Mouse (Mus musculus): ENCODE measurements around the gene Cacnb4. TPM values are rescaled to one million over a fixed set of nuclear protein-coding genes. Genes with fewer than 3 reads are reported as not detected.

Gene Cacnb4
- polyA plus RNA-seq, 1 experiment: 0.01 TPM

DNA sequence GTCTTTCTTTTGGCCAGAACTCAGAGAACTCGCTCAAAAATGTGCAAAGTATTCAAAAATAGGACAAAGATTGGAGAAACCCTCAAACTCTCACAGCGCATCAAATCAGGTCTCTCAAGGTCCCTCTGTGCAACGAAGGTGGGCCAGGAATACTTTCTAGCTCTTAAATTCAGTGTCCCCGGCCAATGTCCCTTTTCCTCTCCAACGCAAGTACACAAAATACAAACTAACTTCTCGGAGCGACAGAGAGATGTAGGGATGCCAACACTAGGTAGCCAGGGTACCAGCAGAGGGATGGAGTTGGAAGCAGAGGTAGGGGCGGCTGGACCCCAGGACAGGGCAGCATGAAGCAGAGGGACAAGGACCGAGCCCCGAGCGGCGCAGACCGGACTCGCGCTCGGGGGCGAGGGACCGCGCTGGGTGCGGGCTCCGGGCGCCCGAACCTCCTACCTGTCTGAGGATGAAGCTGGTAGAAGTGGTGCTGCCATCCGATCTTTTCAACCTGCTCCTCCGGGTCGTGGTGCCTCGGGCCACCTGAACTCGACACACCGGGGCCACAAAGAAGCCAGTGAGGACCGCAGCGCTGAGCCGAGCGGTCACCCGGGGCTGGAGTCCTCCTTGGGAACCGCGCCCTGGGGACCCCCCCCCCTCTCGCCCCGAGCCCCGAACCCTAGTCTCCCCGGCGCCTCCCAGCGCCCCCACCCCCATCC, 1.2 kb downstream of the Cacnb4 start:
- Histone ChIP-seq H3K27me3 (ENCODE audit: control insufficient read depth, insufficient read depth, insufficient read length) (peaks cover 25% of the 10 kb centered on the region), H3K4me2 (ENCODE audit: low read depth) (peak overlapping the region; percentile 60), H3ac (ENCODE audit: control insufficient read depth, insufficient read length) (no peak overlapping the region), H3K36me3 (ENCODE audit: control insufficient read depth, insufficient read depth) (no peaks in the 10 kb centered on the region), H3K4me3 (no peak overlapping the region), H3K79me2 (ENCODE audit: control insufficient read depth, insufficient read depth) (no peaks in the 10 kb centered on the region)
- TF ChIP-seq CEBPB (IDR thresholded peaks at IDR 0.05; ENCODE audit: insufficient read depth, poor library complexity, severe bottlenecking) (no peak), MAX (IDR thresholded peaks at IDR 0.05; ENCODE audit: low read depth) (no peak), SRF (IDR thresholded peaks at IDR 0.05; ENCODE audit: control insufficient read depth, insufficient read length, low read depth) (no peak), MYOD1 (IDR thresholded peaks at IDR 0.05; ENCODE audit: control insufficient read depth in 1 of 3, insufficient read length in 2 of 3, low read depth in 2 of 3) (no peak), TCF3 (IDR thresholded peaks at IDR 0.05; ENCODE audit: insufficient read length, low read depth) (no peak), POLR2A (IDR thresholded peaks at IDR 0.05; ENCODE audit: insufficient read length, low read depth) (no peak), E2F4 (IDR thresholded peaks at IDR 0.05; ENCODE audit: insufficient read depth) (no peak), POLR2AphosphoS2 (IDR thresholded peaks at IDR 0.05; ENCODE audit: insufficient read length, low read depth) (no peak)

DNA sequence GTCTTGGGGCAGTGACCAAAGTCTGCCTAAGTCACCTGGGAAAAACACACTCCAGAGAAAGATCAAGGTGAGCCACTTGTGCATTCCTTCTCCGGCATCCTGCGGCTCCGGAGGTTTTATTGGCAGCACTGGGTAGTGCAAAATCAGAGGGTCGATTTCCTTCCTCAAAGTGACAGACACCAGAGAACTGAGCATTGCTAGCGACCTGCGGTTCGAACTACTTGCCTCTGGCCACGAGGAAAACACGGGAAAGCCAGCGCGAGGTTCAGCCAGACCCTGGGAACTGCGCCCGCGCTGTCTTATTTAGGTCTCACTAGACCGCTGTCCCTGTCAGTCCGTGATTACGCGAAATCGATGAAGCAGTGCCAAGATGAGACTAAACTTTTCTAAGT, 1.7 kb downstream of the Cacnb4 start:
- Histone ChIP-seq H3ac (ENCODE audit: control insufficient read depth, insufficient read length) (no peak overlapping the region), H3K79me2 (ENCODE audit: control insufficient read depth, insufficient read depth) (no peaks in the 10 kb centered on the region), H3K27me3 (ENCODE audit: control insufficient read depth, insufficient read depth, insufficient read length) (peaks cover 25% of the 10 kb centered on the region), H3K36me3 (ENCODE audit: control insufficient read depth, insufficient read depth) (no peaks in the 10 kb centered on the region), H3K4me2 (ENCODE audit: low read depth) (no peak overlapping the region), H3K4me3 (no peak overlapping the region)
- TF ChIP-seq MYOD1 (IDR thresholded peaks at IDR 0.05; ENCODE audit: control insufficient read depth in 1 of 3, insufficient read length in 2 of 3, low read depth in 2 of 3): no peak
- no peak for TF ChIP-seq MYOG (IDR thresholded peaks at IDR 0.05; ENCODE audit: control insufficient read depth in 1 of 3, insufficient read depth in 1 of 3, insufficient read length in 2 of 3, low read depth in 2 of 3)

GRCm38 (mm10) chr2:52673172-52673571, 3.5 kb downstream of the Cacnb4 start:
- Histone ChIP-seq H3ac (ENCODE audit: control insufficient read depth, insufficient read length) (no peak overlapping the region), H3K79me2 (ENCODE audit: control insufficient read depth, insufficient read depth) (no peaks in the 10 kb centered on the region), H3K27me3 (ENCODE audit: control insufficient read depth, insufficient read depth, insufficient read length) (peaks cover 25% of the 10 kb centered on the region), H3K4me2 (ENCODE audit: low read depth) (no peak overlapping the region), H3K36me3 (ENCODE audit: control insufficient read depth, insufficient read depth) (no peaks in the 10 kb centered on the region), H3K4me3 (no peak overlapping the region)
- TF ChIP-seq CEBPB (IDR thresholded peaks at IDR 0.05; ENCODE audit: insufficient read depth, poor library complexity, severe bottlenecking) (no peak), MAX (IDR thresholded peaks at IDR 0.05; ENCODE audit: low read depth) (no peak), MYOG (IDR thresholded peaks at IDR 0.05; ENCODE audit: control insufficient read depth in 1 of 3, insufficient read depth in 1 of 3, insufficient read length in 2 of 3, low read depth in 2 of 3) (no peak), MYOD1 (IDR thresholded peaks at IDR 0.05; ENCODE audit: control insufficient read depth in 1 of 3, insufficient read length in 2 of 3, low read depth in 2 of 3) (no peak), TCF12 (IDR thresholded peaks at IDR 0.05; ENCODE audit: insufficient read depth, poor library complexity, severe bottlenecking) (no peak), TCF3 (IDR thresholded peaks at IDR 0.05; ENCODE audit: insufficient read length, low read depth) (no peak), SRF (IDR thresholded peaks at IDR 0.05; ENCODE audit: control insufficient read depth, insufficient read length, low read depth) (no peak), POLR2AphosphoS2 (IDR thresholded peaks at IDR 0.05; ENCODE audit: insufficient read length, low read depth) (no peak), POLR2A (IDR thresholded peaks at IDR 0.05; ENCODE audit: insufficient read length, low read depth) (no peak), REST (IDR thresholded peaks at IDR 0.05; ENCODE audit: insufficient read depth, insufficient read length) (no peak), E2F4 (IDR thresholded peaks at IDR 0.05; ENCODE audit: insufficient read depth) (no peak), USF1 (IDR thresholded peaks at IDR 0.05; ENCODE audit: low read depth) (no peak)

- H3K4me2 ChIP-seq (ENCODE audit: low read depth): no peak overlapping the region
- no peaks in the 10 kb centered on the region for H3K79me2 ChIP-seq (ENCODE audit: control insufficient read depth, insufficient read depth)
- H3ac ChIP-seq (ENCODE audit: control insufficient read depth, insufficient read length): no peak overlapping the region
- TF ChIP-seq MYOG (IDR thresholded peaks at IDR 0.05; ENCODE audit: control insufficient read depth in 1 of 3, insufficient read depth in 1 of 3, insufficient read length in 2 of 3, low read depth in 2 of 3): peak in 1 of 3 experiments; percentile 59
- TF ChIP-seq MYOD1 (IDR thresholded peaks at IDR 0.05; ENCODE audit: control insufficient read depth in 1 of 3, insufficient read length in 2 of 3, low read depth in 2 of 3): peak in 2 of 3 experiments; percentile 5 to 44
- TF ChIP-seq REST (IDR thresholded peaks at IDR 0.05; ENCODE audit: insufficient read depth, insufficient read length): no peak
- peaks cover 17% of the 10 kb centered on the region for H3K27me3 ChIP-seq (ENCODE audit: control insufficient read depth, insufficient read depth, insufficient read length)
- no peaks in the 10 kb centered on the region for H3K36me3 ChIP-seq (ENCODE audit: control insufficient read depth, insufficient read depth)
- no peak overlapping the region for H3K4me3 ChIP-seq
These were observed 5.9 kb downstream of the Cacnb4 start for GRCm38 (mm10) chr2:52670733-52671132.

- Histone ChIP-seq H3ac (ENCODE audit: control insufficient read depth, insufficient read length) (no peak overlapping the region), H3K27me3 (ENCODE audit: control insufficient read depth, insufficient read depth, insufficient read length) (peaks cover 5% of the 10 kb centered on the region), H3K36me3 (ENCODE audit: control insufficient read depth, insufficient read depth) (no peaks in the 10 kb centered on the region), H3K4me3 (no peak overlapping the region), H3K79me2 (ENCODE audit: control insufficient read depth, insufficient read depth) (no peaks in the 10 kb centered on the region), H3K4me2 (ENCODE audit: low read depth) (no peak overlapping the region)
- TF ChIP-seq MAX (IDR thresholded peaks at IDR 0.05; ENCODE audit: low read depth): no peak
- TF ChIP-seq MYOD1 (IDR thresholded peaks at IDR 0.05; ENCODE audit: control insufficient read depth in 1 of 3, insufficient read length in 2 of 3, low read depth in 2 of 3): no peak
- TF ChIP-seq TCF12 (IDR thresholded peaks at IDR 0.05; ENCODE audit: insufficient read depth, poor library complexity, severe bottlenecking): no peak
- no peak for TF ChIP-seq MYOG (IDR thresholded peaks at IDR 0.05; ENCODE audit: control insufficient read depth in 1 of 3, insufficient read depth in 1 of 3, insufficient read length in 2 of 3, low read depth in 2 of 3)
- TF ChIP-seq POLR2AphosphoS2 (IDR thresholded peaks at IDR 0.05; ENCODE audit: insufficient read length, low read depth): no peak
- TF ChIP-seq SRF (IDR thresholded peaks at IDR 0.05; ENCODE audit: control insufficient read depth, insufficient read length, low read depth): no peak
- TF ChIP-seq USF1 (IDR thresholded peaks at IDR 0.05; ENCODE audit: low read depth): no peak
- no peak for TF ChIP-seq REST (IDR thresholded peaks at IDR 0.05; ENCODE audit: insufficient read depth, insufficient read length)
- TF ChIP-seq CEBPB (IDR thresholded peaks at IDR 0.05; ENCODE audit: insufficient read depth, poor library complexity, severe bottlenecking): no peak
These were observed 8.2 kb downstream of the Cacnb4 start for GRCm38 (mm10) chr2:52668480-52668879.

All from myocyte (in vitro differentiated cells).